Mouse (Mus musculus) layer of hippocampus, adult 11-12 months (tissue): Measurements from ENCODE around the gene Epb41l2.

ENCODE experiments used
- DNase-seq: peaks from one replicate; pipeline ENCODE4 v3.0.0; 2022; ENCODE audit warnings: low spot score

The Epb41l2 gene

DNA sequence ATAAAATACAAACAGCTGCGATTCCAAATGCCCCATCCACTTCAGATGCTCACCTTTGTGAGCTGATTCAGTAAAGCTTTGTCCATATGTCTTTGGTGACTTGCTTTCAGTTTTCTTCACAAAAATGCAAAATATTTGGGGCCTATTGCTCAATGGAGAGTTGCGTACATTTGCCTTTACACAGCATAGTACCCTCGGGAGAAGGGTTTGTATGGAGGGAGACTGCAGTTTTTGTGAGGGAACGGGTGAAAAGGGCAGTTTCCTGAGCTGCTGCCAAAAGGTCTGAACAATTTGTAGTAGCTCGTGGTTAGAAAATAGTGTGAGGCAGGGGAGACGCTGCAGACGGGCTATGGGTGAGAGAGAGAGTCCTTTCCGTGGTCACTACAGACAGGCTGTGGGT, 40.5 kb downstream of the Epb41l2 start:
- DNase-seq, result no peak

- no peak for DNase-seq
Observed at GRCm38 (mm10) chr10:25400646-25401045, 41.0 kb downstream of the Epb41l2 start.

- DNase-seq, result no peak
Observed at GRCm38 (mm10) chr10:25401356-25401755, 41.8 kb downstream of the Epb41l2 start.

DNA sequence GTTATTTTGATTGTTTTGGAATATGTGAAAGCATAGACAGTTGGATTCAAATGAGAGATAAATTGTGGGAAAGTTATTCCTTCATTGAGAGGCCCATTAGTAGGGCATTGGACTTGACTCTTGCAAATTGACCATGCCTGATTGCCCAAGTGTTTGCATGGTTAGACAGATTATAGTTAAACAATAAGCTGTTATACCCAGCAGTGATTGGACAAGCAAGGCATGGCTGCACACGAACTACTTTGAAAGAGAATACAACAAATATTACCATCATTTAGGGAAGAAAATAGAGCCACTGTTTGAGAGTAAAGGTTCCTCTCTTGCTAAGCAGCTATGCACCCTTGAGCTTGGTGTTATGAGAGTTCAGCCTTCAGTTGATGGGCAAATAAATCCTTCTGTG, 43.3 kb downstream of the Epb41l2 start:
- DNase-seq, result no peak

- DNase-seq, result no peak
Observed at GRCm38 (mm10) chr10:25403813-25404701, 44.5 kb downstream of the Epb41l2 start.

- DNase-seq, result no peak
Observed at GRCm38 (mm10) chr10:25404702-25405098, 45.1 kb downstream of the Epb41l2 start.

DNA sequence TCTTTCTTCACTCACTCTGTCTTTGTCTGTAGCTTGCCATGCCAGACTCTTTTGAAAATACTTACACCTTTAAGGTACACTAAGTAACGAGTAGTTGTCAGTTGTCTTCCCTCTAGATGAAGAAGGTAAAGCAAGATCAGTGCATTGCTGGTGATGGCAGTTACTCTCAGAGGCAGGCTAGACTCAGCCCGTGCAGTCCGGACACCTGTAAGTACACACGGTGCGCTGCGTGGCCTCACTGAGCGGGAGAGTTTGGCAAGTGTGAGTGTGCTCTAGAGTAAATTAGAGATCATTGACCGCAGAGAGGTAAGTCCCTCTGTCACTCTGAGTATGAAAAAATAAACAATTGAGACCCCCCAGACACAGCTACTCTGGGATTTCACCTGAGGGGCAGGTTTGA, 46.0 kb downstream of the Epb41l2 start:
- no peak for DNase-seq

- DNase-seq, result no peak
Observed at GRCm38 (mm10) chr10:25406695-25407094, 47.1 kb downstream of the Epb41l2 start.

GRCm38 (mm10) chr10:25408136-25408650, 48.6 kb downstream of the Epb41l2 start:
- no peak for DNase-seq

DNA sequence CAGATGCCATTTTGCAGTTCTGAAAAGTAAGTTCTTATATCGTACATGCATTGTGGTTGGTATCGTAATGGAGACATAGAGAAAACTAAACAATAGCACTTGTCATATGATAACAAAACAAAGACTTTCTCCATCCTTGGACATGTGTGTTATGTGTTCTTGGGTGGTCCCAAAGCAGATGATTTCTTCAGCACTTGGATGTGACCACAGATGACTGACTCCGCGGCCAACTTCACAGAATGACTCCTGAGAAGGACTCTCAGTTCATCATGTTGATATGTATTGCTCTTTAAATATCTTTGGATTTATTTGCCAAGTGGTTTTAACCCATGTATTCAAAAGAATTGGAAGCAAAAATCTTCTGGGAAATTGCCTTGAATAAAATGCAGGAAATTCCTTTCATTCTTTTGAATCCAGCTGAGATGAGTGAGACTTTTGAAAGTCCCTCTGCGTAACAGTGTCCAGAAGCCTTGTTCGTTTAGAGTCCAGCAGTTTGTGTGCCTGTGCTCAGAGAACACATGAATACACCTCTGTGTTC, 52.3 kb downstream of the Epb41l2 start:
- no peak for DNase-seq

GRCm38 (mm10) chr10:25415188-25415717, 55.7 kb downstream of the Epb41l2 start:
- DNase-seq, result no peak

GRCm38 (mm10) chr10:25416696-25417095, 57.1 kb downstream of the Epb41l2 start:
- DNase-seq, result no peak

DNA sequence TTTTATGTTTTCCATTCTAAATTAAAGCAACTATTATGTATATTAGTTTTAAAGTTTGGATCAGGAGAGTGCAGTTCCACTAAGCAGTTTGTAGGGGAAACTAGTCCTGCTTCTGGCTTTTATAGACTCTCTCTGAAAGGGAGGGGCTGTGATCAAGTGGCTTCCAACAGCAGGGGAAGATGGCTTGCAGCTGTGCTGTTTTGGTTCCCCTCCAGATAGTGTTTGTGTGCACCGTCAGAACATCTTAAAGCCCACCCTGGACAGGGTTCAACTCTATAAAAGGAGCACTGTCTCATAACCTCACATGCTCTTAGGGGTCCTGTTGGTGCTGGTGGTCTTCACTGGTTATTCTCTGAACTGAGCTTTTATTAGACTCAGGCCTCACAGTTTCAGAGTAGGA, 66.5 kb downstream of the Epb41l2 start:
- DNase-seq, result no peak

DNA sequence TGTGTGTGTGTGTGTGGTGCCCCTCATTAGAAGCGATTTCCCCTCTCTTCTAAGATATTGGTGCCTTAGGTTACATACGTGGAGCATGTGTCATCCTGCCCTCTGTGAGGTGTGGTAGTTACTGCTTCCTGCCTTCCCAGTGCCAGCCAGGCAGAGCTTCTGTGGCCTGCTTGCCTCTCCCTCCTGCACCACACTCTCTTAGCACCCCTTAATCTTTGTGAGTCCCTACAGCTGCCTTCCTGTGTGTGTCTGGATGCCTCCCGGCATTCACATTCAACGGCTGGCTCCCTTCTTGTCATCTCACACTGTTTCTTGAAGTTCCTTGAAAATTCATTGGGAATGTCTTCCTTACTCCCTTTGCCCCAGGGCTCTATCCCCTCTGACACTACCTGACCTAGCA, 67.2 kb downstream of the Epb41l2 start:
- no peak for DNase-seq

- DNase-seq, result no peak
Observed at GRCm38 (mm10) chr10:25427523-25427922, 67.9 kb downstream of the Epb41l2 start.

GRCm38 (mm10) chr10:25428658-25429057, 69.1 kb downstream of the Epb41l2 start:
- DNase-seq, result no peak

- no peak for DNase-seq
Observed at GRCm38 (mm10) chr10:25429346-25429745, 69.7 kb downstream of the Epb41l2 start.

GRCm38 (mm10) chr10:25430862-25431261, 71.3 kb downstream of the Epb41l2 start:
- no peak for DNase-seq

DNA sequence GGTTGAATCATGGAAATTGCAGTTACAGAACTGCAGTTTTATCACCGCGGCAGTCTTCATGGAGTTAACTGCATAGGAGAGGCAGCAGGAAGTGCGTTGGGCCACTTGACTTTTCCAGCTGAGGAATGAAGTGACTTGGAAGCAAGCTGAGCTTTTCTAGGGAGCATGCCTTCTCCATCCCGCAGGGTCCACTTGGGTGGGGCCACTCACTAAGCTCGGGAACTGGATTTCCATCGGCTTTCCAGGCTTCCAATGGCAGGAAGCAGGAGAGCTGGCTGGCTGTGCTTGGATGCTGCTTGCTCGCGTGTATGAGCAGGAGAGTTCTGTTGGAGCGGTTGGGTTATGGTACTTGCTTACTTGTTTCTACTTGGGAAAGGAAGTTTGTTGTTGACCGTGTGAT, 72.8 kb downstream of the Epb41l2 start:
- DNase-seq, result no peak

GRCm38 (mm10) chr10:25432938-25433337, 73.3 kb downstream of the Epb41l2 start:
- DNase-seq, result no peak

DNA sequence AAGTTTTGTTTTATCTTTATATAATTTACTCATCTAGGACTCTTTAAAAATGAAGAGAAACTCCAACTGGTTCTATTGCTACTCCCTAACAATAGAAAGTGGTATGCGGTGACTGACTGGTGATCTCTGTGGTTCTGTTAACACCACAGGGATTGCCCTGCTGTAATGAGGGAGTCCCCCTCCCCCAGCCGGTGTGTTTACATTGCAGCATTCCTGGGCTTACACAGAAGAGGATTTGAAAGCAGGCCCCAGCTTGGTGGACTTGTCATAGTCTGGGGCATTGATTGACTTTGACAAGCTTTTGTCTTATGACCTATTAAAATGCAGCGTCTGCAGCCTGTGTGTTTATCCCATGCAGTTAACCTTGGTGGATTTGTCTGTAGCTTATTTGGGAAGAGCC, 73.9 kb downstream of the Epb41l2 start:
- DNase-seq, result no peak

DNA sequence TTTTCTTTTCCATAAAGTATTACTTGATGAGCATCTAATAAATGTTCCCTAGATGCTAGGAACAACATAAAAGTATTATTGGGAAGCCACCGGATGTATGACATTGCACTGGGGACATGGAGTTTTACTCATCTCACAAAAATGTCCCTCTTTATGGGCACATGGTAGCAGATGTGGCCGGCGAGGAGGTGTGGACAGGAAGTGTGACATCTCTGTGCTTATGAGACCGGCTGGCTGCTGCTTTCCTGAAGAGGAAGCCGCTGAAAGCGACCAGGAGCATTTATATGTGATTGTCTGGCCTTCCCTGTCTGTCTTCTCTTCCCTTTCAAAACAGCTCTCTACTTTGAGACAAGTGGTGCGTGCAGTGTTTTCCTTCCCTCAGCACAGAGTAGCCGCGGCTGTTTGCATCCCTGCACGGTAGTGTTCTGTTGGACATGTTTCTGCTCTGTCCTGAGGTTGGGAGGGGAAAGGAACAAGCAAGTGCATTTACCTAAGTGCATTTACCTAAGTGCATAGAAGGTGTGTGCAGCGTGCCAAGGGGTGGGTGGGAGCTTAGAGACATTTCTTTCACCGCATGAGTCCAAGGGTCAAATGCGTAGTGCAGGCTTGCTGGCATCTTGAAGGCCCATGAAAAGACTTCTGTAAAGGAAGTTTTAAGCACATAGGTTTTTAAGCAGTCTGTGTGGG, 74.9 kb downstream of the Epb41l2 start:
- no peak for DNase-seq
